Mouse (Mus musculus): ENCODE data around the gene Prkcb.

The Prkcb gene

GRCm38 (mm10) chr7:122370488-122370887 lies 81.9 kb downstream of the Prkcb start:
- no peak for DNase-seq (ENCODE audit: low spot score)

DNA sequence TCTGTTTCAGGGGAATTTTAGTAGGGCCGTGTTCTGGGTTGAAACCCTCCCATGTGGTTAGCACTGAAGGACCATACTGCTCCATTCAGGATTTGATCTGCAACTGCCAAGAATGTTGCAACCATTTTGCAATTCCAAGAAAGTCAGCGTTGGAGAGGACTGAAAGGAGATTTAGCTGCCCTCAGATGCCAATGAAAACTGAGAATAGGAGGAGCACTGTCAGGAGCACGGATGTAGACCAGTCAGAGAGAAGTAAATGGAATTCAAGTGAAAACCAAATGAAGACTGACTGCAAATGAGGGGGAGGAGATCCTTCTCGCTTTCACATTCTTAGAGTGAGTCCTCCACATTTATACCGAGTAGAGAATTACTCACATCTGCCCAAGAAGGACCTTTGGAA lies 83.4 kb downstream of the Prkcb start:
- no peak for DNase-seq (ENCODE audit: low spot score)

DNA sequence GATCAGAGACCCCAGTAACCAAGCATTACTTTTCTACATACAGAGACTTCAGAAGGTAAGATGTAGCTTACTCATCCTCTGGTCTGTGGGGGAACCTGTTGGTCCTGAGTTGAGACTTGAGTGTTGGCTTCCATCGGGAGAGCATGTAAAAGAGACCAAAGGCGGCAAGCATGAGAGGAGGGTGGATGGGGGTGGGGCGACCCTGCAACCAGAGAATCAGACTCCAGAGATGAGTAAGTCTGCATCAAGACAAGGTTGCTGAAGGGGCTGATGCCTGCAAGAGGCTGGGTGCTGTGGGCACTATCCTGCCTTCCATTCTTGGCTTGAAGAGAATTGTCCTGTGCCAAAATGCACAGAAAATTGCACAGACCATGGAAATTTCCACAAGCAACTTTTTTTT lies 83.8 kb downstream of the Prkcb start:
- DNase-seq (ENCODE audit: low spot score), result no peak

DNA sequence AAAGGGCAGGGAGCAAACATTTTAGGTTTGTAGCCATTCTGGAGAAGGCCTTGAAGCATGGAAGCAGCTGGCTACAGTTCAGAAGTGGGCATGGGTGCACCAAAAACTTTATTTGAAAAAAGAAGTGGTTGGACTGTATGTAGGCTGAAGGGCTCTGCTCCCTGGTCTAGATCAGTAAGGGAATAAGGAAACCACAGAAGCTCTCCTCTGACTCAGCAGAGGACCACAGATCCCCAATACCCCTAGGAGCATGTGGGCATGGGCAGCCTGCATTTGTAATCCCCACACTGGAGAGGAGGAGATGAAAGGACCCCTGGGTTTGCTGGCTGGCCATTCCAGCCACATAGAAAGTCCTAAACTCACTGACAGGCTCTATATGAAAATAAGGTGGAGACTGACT lies 88.3 kb downstream of the Prkcb start:
- no peak for DNase-seq (ENCODE audit: low spot score)

DNA sequence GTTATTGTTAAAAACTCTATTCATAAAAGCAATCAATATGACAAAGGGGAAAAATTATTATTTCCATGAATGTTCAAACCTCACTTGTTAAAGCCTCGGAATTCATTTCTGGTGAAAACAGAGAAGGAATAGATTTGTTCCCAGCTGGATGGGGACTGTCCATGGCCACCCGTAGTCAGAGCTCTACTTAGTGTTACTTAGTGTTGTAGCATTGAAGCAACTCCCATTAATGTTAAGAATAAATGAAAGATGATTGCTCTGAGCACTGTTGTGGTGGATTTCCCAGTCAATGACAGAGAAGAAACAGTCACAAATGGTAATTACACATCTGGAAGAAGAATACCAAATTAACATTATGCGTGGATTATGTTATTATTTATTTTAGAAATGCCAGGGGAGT lies 89.4 kb downstream of the Prkcb start:
- DNase-seq (ENCODE audit: low spot score), result no peak

DNA sequence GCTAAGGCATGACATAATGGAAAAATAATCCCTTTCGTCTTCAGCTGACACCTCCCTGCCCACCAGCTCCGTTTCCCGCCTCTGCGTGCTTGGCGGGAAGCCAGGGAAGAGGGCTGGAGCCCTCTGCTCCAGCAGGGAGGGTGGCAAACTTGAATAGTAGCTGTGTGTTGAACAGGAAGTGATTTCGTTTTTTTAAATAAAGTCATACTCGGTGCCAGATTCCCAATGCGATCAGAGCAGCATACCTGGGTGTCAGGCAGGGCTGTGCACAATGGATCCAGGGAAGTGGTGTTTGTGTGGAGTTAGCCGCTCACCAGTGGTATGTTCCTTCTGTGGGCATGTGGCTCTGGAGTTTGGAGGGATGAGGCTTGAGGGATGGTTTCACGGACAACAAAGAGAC lies 89.9 kb downstream of the Prkcb start:
- no peak for DNase-seq (ENCODE audit: low spot score)

DNA sequence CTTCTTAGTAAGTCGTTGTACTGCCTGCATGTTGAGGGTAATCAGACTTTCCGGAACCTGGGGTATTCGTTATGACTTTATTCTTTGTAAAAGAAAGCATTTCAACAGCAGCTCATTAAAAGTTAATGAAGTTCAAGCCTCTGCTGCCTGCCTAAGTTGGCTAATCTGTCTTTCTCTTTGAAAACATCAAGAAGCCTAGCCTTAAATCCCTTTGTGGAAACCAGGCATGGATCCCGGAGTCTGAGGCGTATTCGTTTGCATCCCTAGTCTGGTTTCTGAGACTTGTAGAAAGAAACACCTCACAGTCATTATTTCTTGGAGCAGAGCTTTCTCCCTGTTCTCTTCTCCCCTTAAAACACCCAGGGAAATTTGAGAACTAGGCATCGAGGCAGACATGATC lies 90.7 kb downstream of the Prkcb start:
- no peak for DNase-seq (ENCODE audit: low spot score)

DNA sequence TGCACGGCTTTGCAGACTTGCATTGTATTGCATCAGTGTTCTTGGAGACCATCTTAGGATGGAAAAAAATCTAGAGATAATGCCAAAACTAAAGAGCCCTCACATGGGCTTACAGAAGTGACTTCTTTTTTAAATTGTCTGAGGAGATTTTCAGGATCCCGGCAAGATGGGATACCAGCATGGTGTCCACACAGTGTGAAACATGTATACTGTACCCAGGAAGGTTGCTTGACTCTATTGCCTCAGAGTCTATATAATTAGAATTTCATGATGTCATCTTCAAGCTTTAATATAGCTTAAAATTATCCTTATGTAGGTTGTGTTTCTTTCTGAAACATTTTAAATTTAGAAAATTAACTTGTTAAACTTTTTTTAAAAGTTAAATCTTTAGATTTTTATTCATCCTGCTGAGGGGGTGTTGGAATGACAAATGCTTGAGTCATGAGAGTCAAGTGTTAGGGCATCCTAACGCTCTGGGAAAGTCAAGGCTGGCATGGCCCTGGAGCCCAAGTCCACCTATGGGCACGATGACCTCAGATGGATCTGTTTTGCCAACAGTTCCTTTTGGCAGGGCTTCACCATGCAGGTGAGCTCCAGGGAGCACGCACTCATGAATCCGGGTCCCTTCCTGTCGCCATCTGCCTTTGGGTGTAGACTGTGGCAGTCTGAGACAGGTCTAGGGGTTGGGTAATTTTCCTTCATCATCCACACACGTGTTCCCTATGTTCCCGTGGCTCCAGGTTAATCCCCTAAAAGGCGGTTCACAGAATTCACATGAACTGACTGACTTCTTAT lies 92.0 kb downstream of the Prkcb start:
- DNase-seq (ENCODE audit: low spot score), result no peak

DNA sequence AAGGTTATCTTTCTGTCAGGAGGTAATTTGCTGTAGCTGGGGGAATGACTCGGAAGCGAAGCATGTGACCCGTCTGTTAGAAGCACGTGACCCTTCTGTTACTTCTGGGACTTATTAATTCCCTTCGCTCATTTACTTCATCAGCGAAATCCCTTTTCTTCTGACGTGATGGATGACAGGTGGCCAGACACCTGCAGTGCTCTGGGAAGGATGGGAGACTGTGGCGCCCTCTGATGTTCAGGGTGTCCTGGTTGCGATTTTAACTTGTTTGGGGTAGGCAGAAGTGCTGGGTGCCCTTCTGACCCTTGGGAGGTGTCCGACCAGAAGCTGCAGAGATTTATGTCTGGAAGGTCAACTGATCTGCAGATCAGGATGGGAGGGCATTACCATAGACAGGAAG lies 93.0 kb downstream of the Prkcb start:
- no peak for DNase-seq (ENCODE audit: low spot score)

GRCm38 (mm10) chr7:122383260-122383659 lies 94.7 kb downstream of the Prkcb start:
- DNase-seq (ENCODE audit: low spot score), result no peak

DNA sequence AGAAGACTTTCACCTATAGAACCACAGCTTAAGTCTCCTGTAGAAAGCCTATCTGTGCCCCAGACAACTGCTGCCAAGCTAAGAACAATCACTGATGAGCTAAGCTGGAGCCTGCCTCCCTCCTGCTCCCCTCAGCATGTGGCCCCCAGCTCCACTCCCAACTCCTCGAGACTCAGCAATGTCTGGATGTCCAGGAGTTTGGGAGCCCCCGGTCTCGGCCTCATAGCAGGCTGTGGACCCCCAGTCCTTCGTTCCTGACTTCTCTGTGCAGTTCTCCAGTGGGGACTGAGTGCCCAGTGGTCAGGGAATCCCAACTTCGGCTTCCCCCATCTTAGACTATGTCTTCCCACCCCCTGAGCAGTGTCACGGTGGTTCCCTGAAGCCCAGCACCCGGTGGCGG lies 96.3 kb downstream of the Prkcb start:
- DNase-seq (ENCODE audit: low spot score), result no peak

DNA sequence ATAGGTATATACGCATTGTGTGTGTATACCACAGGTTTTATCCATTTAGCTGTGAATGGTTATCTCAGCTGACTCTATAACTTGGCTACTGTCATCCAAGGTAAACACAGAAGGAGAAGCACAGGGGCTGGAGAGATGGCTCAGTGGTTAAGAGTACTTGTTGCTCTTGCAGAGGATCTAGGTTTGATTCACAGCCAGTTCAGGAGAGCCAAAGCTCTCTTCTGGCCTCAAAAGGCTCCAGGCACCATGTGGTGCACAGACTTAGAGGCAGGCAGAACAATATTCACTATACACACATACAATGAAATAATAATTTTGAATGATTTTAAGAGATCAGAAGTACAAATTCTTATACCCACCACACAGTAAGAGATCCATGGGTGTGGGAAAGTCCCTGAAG lies 98.0 kb downstream of the Prkcb start:
- DNase-seq (ENCODE audit: low spot score), result no peak

DNA sequence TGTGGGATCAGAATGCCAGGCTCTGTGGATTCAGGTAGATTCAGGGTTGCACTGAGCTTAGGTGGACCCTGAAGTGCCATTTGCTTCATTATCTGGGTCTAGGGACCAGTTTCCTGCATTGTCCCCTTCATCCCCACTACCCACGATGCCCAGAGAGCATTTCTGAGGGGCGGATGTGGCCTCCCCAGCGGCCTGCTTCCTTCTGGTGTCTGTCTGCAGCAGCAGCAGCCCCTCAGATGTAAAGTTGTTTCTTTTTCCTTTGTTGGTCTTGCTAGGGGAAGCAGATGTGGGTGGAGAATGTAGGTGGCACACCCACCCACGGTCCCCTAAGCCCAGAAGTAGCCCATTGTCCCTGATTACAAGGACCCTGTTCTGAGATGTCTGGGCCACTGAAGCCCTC lies 99.3 kb downstream of the Prkcb start:
- DNase-seq (ENCODE audit: low spot score), result no peak

DNA sequence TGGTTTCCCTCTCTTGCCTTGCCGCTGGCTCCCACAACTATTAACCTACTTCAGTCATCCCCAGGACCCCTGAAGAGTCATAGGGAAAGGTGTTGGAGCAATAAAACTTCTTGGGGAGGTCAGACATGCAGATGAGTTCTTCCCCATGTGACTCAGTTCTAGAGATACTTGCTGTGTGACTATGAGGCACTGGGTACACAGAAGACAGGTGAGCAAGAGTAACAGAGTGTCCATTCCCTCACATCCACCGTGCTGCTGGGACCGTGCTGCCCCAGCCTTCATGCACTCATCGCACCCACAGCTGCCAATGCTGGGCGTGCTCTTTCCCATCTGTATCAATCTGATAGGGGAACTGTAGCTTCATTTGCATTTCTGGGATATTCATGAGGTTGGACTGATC lies 100.3 kb downstream of the Prkcb start:
- no peak for DNase-seq (ENCODE audit: low spot score)

DNA sequence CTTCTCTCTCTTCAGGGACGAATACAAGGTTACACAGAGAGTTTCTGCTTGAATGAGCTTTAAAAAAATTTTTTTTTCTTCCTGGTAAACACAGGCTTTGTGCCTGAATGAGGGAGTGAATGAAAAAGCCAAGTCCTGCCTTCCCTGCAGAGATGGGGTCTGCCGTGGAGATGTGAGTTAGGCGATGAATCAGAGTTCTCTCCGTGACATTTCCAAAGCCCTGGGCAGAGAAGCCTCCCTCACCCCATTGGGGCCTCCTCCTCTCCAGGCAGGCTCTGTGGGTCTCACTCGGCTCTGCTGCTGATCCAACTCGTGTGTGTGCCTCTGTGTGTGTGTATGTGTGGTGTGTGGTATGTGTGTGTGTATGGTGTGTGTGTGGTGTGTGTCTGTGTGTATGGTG lies 101.1 kb downstream of the Prkcb start:
- DNase-seq (ENCODE audit: low spot score), result no peak

DNA sequence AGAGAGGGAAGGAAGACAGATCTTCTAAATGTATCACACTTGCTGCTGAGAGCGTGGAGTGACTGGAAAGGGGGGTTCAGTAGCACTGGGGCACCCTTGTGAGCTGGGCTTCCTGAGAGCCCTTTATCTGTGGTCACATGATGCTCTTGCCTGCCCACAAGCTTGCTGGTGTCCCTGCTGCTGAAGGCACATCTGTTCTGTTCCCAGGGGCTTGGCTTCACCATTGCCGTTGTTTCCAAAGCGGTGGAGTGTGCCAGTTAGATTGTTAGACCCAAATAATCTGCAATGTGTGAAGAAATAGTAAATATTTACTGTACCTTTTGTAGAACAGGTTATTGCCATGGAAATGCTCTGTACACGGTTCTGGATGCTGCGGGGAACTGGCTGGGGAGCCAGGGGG lies 101.6 kb downstream of the Prkcb start:
- no peak for DNase-seq (ENCODE audit: low spot score)

GRCm38 (mm10) chr7:122390683-122391082 lies 102.1 kb downstream of the Prkcb start:
- no peak for DNase-seq (ENCODE audit: low spot score)

GRCm38 (mm10) chr7:122391382-122391781 lies 102.8 kb downstream of the Prkcb start:
- DNase-seq (ENCODE audit: low spot score), result no peak

- DNase-seq (ENCODE audit: low spot score), result no peak
Measured at GRCm38 (mm10) chr7:122393964-122394363, 105.4 kb downstream of the Prkcb start.

DNA sequence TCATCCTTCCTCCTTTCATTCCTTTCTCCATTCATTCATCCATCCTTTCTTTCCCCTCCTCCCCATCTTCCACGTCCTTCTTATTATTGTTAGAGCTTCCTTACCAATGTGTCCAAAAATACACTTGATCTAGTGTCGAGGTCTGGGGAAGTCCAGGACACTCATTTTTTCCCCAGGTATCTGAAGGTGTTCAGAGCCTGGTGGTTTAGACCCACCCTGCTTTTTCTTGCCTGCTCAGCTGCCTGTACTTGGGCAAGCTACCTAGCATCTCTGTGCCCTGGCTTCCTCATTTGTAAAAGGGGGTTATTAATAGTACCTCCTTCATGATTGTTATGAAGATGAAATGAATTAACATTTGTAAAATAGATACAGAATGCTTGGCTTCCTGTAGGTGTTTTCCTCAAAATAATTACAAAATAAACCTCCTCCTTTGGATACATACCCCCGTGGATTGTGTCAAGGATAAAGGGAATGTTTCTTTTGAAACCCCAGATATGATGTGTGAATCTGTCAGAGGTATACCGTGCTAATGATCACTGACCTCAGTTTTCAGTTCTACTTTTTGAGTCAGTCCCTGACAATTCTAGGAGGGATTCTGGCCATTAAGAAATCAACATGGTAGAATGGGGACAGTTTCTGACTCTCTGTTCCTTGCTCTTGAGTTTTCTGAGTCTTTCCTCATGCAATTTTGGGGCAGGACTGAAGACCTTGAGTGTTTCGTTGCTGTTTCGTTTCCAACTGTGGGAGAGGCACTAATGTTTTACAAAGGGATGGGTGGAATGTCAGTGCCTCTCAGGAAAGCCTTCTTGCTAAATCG lies 106.8 kb downstream of the Prkcb start:
- DNase-seq (ENCODE audit: low spot score), result no peak

DNA sequence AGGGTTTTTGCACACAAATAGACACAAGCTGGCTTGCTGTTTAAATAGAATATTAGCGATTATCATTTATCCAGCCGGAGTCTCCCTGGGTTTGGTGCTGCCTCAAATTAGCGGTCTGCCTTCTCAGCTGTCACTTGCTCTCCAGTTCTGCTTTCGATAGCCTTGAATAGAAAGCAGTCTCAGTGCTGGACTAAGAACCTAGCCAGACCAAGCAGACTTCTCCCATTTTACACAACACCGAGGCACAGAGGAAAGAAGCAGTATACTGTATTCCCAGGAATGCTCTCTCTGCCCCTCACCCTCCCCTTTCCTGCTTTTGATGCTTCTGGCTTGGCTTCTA lies 107.4 kb downstream of the Prkcb start:
- no peak for DNase-seq (ENCODE audit: low spot score)

DNA sequence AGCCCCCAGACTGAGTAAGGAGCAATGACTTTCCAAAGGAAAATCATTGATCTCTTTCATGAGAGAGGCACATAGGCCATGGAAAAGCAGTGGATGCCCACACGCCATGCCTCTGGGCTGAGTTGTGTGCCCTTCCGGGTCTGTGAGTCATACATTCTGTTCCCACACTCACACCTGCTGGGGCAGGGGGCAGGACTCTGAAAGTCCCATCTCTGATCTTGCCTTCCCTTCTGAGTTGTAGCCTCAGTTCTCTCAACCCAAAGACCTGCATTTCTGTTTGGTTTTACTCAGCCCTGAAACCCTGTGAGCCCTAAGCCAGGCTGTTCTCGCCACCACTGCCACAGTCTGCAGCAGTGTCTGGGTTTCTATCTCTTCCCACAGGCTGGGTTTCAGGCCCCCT lies 109.1 kb downstream of the Prkcb start:
- no peak for DNase-seq (ENCODE audit: low spot score)

DNA sequence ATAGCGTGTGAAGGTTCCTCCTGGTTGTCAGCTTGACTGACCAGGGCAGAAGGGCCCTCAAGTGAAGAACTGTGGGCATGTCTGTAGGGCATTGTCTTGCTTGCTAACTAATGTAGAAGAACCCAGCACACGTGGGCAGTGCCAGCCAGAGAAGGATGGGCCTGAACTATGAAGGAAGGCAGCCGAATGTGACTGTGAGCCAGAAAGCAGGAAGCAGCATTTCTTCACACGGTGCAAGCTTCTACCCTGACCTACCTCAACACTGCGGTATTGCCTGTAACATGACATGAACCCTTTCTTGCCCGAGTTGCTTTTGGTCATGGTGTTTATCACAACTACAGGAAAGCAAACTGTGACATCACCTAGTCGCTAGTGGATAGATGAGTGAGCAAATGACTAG lies 113.5 kb downstream of the Prkcb start:
- DNase-seq (ENCODE audit: low spot score), result no peak

- DNase-seq (ENCODE audit: low spot score), result no peak
Measured at GRCm38 (mm10) chr7:122403343-122403742, 114.8 kb downstream of the Prkcb start.
